Mouse (Mus musculus) layer of hippocampus, adult 9-10 months (tissue): ENCODE results near the gene Mpnd.

Experiments
- DNase-seq: peaks from one replicate; pipeline ENCODE4 v3.0.0; 2022; ENCODE audit warnings: low spot score

The Mpnd gene

DNA sequence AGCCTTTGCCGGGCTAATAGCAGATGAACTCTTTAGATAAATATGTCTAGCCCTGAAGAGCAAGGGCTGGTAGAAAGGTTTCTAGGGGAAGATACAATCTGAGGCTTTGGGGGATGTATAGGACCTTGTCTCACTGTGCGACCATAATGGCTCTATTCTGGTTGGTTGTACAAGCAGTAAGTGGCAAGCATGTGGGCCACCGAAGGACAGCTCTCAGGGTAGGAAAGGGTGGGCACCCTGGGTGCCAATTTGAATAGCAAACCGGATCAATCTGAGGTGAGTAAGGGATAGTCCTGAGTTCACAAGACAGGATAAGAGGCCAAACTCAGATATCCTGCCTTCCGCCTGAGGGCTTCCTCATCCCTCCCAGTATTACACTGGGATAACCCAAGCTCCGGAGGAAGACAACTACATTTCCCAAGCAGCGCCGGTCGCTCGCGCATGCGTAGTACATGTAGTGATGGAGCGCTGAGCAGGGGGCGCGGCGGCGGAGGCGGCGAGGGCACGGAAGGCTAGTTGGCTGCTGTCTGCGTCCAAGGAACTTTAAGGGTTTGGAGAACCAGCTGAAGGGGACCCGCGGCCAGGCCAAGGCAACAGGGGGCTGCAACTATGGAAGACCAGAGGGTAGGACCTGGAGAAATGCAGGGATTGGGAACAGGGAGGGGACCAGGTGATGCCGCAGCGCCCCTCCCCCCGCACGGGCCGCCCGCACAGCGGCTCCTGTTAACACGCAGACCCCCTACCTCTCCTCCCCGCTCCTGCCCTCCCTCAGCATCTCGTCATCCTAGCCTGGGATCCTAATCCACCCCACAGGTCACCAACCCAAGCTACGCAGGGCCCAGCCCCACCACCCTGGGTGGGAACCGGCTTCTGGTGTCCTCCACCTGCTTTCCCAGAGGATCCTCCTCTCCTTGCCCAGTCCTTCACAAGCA is 19.2 kb upstream of the Mpnd start, which contains the start of gene Fsd1:
Gene Fsd1, plus strand, starts transcription at position 480 of the 932 bp plus-strand sequence.
- no peak for DNase-seq

GRCm38 (mm10) chr17:55990278-55990898 is 15.1 kb upstream of the Mpnd start:
- DNase-seq = no peak

DNA sequence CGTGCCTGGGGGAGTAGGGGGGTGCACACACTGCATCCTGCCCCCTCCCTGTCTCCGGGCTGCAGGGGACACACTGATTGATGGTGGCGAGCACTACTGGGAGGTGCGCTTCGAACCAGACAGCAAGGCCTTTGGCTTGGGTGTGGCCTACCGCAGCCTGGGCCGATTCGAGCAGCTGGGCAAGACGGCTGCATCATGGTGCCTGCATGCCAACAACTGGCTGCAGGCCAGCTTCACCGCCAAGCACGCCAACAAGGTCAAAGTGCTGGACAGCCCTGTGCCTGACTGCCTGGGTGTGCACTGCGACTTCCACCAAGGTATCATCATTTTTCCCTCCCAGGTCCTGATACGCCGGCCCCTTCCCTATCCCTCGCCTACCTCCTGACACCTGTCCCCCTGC is 9.5 kb upstream of the Mpnd start:
- DNase-seq = no peak

- no peak for DNase-seq
Observed at GRCm38 (mm10) chr17:55999794-56000499, 5.6 kb upstream of the Mpnd start.

GRCm38 (mm10) chr17:56003000-56003399 is 2.5 kb upstream of the Mpnd start:
- no peak for DNase-seq

- DNase-seq = no peak
Observed at GRCm38 (mm10) chr17:56006956-56007355, 1.4 kb downstream of the Mpnd start.

- no peak for DNase-seq
Observed at GRCm38 (mm10) chr17:56007444-56008355, 2.2 kb downstream of the Mpnd start.

DNA sequence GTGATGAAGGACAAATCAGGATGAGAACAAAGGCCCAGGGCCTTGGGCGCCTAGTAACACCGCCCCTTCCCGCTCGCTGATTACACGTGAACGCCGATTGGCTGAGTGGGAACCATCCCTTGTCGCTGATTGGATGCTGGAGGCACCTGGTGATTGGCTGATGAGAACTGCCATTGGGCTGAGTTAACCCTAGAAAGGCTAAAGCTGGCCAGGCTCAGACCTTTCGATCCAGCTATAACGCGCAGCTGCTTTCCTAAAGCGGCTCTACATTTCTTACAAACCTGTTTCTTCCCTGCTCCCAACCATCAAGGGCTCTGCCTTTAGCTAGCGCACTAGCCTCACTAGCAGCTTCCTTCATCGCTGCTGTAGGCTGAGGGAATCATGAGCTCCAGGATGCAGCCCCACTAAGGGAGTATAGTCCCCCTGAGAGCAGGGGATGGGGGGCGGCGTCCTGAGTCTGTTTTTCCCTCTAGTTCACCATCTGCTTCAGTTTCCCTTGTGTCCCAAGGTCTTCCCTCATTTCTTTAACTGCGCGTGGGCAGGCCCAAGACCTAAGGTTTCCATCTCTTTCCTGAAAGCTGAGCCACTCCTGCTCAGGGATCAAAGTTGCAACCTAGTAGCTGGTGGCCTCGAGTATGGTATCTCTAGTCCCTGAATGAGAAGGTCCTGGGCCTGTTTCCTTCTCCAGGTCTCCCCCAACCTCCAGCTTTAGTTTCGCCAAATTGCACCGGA is 3.0 kb downstream of the Mpnd start:
- DNase-seq = peak; percentile 86

- DNase-seq = peak; percentile 67
Observed at GRCm38 (mm10) chr17:56009088-56009961, 3.8 kb downstream of the Mpnd start.

DNA sequence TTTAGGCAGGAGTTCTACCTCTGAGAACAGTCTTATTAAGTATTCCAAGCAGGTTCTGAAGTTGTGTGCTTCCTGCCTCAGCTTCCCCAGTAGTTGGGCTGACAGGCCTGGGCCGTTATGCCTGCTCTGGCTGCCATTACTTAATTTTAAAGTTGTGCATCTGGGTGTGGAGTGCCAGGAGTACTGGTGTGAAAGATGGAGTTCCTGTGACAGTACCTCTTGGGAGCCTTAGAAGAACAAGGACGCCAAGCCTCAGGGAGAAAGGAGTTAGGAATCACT is 4.4 kb downstream of the Mpnd start:
- DNase-seq = no peak

DNA sequence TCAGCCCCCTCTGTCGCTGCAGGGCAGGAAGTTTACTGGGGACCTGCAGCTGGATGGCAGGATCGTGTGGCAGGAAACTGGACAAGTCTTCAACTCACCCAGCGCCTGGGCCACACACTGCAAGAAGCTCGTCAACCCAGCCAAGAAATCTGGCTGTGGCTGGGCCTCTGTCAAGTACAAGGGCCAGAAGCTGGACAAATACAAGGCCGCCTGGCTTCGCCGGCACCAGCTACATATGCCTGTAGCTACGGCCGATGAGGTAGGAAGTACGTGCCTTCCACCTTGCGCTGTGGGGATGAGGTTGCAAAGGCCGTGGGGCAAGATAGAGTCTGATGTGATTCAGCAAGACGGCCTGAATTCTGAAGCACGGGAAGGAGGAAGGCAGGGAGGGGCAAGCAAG is 4.7 kb downstream of the Mpnd start:
- DNase-seq = no peak

DNA sequence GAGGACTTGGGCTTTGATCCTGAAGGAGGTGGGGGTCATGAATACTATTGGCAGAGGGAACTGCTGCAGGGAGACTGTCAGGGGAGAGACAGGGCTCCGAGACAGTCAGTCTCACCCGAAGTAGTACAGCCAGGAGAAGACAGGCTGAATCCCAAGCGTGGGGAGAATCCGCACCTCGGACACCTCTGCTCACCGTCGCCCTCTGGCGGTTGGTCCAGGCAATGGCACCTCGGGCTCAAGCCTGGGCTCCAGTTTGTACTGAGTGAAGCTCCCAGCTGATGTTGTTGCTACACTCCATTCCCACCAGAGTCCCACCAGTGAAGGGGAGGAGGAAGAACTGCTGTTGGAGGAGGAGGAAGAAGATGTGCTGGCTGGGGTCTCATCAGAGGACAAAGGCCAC is 5.2 kb downstream of the Mpnd start:
- peak; percentile 63 for DNase-seq

- no peak for DNase-seq
Observed at GRCm38 (mm10) chr17:56011441-56011840, 5.9 kb downstream of the Mpnd start.

GRCm38 (mm10) chr17:56015293-56015692 is 9.8 kb downstream of the Mpnd start:
- no peak for DNase-seq

DNA sequence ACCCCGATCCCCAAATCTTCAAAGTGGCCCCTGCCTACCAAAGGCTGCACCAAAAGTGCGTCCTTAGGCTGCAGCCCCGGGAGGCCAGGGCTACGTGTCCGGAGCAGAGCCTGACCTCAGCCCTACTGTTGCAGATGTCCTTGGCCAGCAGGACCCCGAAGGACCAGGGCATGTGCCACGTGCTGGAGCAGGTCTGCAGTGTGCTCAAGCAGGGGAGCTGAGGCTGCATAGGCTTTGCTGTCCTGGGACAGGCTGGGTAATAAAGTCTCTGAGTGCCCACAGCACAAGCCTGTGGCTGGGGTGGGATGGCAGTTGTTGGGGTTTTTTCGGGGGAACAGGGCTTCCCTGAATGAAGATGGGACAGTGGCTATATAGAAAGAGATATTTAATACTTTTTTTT is 10.9 kb downstream of the Mpnd start:
- no peak for DNase-seq

- no peak for DNase-seq
Observed at GRCm38 (mm10) chr17:56016793-56017785, 11.6 kb downstream of the Mpnd start.

- no peak for DNase-seq
Observed at GRCm38 (mm10) chr17:56017848-56018247, 12.3 kb downstream of the Mpnd start.

- no peak for DNase-seq
Observed at GRCm38 (mm10) chr17:56018347-56019131, 13.0 kb downstream of the Mpnd start.
